Mouse (Mus musculus) MEL-GATA-1-ER (cell line): Measurements from ENCODE around the gene Tmem220.

Experiments used
- DNase-seq: peaks from one replicate; pipeline ENCODE4 v3.0.0-alpha.2; 2012; ENCODE audit warnings: low read depth; ENCODE audit errors: extremely low read depth

The Tmem220 gene

DNA sequence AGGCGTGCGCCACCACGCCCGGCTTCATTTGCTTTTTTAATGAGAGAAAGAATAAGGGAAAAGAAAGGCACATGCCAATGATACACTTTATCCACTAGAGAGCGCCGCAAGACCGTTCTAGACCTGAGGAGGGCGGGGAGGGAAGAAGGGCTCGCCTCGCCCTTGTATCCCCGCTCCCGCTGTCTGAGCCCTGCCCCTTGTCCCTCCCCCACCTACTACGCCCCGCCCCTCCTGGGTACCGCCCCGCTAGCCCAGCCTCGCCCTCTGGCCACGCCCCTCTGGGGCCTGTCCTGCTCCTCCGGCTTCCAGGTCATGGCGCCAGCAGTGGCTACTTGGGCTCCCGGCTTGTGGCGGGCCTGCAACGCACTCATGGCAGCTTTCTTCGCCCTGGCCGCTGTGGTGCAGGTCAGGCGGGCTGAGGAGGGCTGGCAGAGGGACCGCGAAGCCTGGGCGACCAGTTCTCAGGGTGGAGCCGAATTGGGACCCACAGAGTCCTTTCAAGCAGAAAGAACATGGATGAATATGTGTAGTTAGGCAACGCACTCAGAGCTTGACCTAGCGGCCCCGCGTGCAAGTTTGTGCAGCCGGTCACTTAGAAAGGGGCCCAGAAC, at the start of gene Tmem220:
TSS of gene Tmem220 (plus strand) at position 288 of the 611 bp plus-strand sequence.
- DNase-seq = peak; percentile 80

DNA sequence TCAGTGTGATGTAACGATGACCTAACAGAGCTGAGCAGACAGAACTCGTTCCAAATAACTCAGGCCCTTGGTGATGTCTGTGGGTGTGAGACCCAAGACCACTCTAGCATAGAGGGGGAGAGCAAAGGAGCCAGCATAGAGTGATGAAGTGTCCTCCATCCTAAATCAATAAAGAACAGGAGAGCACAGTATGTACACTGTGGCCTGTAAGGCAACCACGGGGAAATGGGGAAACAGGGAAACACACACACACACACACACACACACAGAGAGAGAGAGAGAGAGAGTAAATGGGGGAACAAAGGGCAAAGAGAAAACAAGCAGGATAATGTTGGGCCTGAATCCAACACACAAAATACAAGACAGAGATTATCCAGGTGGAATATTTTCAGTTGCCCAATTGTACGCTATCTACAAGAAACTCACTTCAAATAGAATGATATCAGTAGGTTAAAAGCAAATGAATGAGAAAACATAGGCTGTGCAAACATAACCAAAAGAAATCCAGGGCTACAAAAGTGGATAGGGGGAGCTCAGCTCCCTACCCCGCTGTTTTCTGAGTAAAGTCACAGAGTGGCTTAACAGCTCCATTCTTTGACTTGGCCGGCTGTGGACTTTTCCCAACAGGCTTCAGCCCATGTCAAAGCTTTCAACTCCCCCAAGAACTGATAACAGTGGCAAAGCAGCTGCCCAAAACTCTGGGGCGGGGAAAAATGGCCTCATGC, 49.2 kb upstream of the Tmem220 start:
- DNase-seq = no peak

DNA sequence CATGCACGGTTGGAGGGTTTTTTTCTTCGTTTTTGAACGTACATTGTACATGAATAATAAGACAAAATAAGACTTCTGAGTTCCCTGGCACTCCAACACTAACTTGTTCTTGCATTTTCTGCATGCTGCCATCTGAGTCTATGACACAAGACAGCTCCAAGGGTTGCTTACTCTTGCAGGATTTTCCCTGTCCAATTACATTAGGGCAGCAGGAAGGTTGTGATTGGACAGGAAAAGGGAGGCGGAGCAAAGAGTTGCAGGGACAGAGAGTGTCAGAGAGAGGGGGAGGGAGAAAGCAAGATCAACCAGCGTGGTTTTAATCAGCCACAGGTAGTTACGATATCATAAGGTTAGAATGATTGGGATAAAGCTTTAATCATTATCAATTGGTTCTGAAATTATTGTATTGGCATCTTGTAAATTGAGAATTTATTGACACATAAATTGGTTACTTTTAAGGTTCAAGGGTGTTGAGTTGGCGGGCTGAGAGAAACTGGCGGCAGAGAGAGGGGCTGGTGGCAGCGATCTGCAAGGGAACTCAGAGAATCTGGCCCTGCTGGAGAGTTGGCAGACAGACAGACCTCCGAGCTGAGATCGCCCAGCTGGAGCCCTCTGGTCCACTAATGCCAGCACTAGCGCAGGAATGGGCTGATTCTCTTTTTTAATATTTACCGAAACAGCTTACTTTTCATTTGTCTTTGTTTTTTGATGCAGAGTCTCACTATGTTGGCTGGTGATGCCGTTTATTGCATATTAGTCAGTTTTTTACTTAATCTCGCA, 43.4 kb upstream of the Tmem220 start:
- no peak for DNase-seq

DNA sequence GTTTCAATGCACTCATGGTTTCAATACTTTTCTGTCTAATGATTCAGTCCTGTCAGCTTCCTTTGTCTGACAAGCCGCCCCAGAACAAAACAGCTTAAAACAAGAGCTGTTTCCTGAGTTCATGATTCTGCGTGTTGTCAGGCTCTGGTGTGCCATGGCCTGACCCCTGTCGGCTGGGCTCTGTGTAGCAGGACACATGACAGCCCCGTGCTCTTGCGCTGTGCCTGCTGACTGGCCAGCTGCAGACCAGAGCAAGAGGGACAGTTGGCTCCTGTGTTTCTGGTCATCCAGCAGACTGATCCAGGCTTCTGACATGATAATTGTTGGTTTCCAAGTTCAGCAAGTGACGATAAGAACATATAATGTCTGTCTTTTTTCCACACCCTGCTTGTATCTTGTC, 42.2 kb upstream of the Tmem220 start:
- DNase-seq = no peak

DNA sequence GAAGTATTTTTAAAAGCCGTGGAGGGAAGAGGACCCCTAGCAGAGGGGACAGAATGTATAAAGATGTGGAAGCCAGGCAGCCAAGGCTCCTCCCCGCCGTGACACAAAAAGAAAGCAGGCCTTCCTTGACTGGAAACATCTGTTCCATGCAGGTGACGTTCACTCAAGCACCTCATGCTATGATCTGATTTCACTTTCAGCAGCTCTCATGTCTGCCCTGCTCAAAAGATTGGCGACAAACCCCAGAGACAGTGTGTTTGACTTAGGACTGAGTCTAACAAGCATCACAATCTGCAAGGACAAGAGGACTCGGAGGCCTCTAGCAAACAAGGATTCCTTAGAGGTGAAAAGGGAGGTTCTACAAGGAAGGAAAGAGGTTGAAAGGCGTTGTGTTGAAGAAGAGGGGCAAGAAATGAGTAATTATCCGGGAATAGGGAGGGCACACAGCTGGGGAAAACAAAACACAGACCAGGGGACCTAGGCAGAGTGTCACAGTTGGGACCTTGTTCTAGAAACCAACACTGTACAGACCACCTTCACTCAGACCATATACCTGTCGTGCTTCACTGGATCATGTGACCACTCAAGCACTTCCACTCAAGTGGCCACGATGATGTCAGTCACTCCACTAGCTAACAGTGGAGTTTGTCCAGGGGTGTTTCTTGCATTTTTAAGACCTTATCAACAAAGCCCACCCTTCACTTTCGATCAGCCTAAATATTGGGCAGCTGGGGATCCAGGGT, 41.4 kb upstream of the Tmem220 start:
- no peak for DNase-seq

DNA sequence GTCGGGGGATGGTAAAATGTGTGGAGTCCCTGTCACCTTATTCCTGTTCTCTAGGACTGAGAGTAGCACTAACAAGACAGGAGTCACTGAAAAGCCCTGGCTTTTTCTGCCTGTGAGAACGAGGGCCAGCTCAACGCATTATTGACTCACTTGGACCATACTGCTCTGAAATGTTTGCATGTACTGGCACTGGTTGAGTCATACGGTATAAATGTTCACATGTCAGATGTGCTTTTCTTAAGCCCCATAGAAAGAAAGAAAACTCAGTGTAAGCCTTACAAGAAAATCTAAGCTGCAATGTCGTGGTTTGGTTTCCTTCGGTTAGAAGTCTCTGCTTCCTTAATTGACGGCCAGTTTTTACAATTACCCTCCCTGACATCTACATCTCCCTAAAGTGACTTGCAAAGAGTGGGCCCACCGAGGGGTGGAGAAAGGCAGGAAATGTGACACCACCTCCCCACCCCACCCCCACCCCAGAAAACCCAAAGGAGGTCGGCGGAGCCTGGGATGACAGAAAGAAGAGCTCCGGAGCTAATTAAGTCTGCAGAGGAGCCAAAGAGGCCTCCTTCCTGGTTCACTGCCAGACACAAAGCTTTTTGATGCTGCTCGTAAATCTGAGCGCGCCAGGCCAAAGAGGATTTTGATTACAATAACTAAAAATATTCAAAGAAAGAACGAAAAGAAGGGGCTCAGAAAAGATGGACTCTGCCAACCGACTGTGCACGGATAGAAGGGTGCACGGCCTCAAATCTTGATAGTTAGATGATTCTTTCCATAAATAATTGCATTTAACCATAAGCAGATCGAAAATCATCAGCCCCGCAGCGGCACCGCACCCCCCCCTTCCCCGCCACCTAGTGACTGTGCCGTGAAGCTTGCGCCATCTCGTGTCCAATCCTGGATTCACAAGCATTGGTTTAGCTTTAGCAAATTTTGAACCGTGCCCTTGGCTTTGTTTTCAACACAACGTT, 40.5 kb upstream of the Tmem220 start:
- DNase-seq = peak; percentile 59

DNA sequence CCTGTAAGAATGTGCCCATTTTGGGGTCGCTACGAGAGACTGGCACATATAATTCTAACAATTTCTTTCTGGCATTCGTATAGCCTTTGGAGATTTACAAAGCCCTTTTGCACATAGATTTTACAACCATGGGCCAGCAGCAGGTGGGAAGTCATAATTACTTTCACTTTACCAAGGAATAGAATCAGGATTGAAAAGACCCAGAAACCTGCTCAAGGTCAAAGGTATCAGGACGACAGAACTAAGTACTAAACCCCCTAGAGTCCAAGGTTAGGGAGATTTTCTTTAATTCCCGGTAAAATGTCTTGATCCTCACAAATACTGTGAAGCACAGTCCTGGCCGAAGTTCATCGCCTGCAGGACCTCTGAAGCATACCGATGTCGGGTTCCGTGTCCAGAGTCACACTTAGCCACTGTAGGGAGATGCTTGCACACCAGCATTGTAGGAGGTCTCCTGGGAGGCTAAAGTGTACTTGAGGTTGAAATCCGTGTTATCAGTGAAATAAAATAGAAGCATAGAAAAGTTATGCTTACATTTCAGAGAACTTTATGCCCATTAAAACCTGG, 39.7 kb upstream of the Tmem220 start:
- no peak for DNase-seq

DNA sequence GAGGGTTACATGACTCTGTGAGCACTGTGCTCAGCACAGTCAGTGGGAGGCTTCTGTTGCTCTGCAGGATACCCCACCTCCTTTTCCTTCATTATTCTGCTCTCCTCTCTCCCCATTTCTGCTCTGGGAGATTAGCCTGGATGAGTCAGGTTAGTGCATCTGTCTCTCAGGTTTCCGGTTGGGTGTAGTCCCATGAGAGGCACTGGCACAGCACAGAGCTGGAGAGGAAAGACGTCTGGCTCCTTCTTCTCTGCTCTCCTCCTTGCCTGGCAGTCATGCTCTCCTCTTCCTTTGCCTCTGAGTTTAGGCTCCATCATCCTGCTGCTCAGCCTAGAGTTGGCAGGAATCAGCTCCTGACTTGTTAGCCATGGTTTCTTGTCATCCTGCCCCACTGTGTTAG, 32.8 kb upstream of the Tmem220 start:
- DNase-seq = no peak

DNA sequence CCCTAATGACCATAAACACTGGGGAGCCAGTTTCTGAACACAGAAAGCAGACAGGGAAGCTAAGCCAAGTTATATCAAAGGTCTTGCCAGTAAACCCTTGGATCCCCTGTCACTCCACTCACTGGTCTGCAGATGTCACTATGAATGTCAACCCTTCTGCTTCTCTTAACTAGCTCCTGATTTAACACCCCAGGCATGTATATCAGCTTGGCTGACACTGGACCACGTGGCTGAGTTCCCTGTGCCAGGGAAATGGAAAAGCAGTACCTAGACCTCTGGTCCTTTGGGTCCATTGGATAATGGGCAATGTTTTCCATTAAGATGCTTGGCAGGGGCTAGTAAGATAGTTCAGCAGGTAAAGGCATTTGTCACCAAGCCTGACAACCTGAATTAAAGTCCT, 31.3 kb upstream of the Tmem220 start:
- no peak for DNase-seq

DNA sequence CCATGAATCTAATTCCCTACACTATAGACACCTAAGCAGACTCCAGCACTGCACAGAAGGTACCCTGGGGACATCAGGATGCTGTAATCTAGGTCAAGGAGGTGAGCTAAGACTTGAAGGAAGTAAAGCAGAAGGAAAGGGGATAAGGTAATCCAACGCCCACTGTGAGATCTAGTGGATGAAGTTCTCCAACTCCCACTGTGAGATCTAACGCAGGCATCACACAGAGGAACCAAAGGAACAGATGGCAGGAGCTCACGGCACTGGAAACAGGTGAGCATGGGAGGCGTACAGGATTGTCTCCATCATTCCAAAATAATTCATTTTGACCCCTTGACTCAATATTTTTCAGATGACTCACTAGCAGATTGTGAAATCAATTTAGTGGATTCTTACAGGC, 28.5 kb upstream of the Tmem220 start:
- no peak for DNase-seq

DNA sequence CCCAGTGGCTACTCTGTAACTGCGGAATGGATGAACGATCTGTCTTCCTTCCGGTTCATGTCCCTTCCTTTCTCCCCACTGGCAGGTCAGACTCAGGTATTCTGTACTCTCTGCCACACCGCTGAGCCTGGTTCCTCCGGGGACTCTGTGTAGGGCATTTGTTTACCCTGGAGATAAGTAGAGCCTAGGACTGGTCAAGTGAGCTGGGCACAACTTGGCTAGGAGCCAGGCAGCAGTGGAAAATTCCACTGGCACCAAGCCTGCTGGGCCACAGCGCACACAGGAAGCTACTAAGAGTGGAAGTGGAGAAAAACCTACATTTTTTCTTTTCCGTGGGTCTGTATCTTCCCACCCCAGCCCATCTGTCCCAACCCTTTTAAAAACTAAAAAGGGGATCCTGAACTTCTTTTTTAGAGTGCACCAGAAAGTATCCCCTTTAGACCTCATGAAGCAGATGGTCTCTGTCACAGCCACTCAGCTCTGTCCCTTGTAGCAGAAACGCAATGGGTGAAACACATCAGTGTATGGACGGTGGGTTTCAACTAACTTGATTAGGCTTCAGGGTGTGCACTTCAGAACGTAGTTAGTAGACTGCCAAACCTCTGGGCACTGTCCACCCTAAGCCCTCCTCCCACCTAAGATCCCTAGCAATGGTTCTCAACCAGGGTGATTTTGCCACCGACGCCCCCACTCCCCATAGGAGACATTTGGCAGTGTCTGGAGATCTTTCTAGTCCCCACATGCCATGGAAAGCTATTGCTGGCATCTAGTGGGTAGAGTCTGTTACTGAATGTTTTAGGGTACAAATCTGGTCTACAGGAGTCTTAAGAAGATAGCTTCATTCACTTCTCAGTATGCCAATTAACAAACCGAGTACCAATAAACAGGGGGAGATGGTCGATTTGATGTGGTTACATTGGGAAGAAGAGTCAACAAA, 26.2 kb upstream of the Tmem220 start:
- DNase-seq = no peak

DNA sequence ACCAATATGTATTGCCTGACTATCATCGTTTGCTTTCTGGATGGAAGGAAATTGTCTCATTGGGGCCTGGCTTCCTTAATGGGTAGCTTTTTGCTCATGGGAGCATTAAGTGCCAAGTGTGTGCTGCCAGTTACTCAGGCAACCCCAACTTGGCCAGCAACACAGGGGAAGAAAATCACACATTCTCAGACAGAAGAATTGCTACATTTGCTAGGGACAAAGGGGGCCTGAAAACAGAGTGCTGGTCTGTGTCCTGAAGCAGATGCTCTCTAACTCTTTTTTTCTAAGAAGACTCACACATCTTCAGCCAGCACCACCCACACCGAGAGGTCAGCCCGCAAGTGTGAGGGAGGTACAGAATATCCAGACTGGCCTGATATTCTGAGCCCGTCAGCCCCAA, 24.3 kb upstream of the Tmem220 start:
- DNase-seq = no peak

DNA sequence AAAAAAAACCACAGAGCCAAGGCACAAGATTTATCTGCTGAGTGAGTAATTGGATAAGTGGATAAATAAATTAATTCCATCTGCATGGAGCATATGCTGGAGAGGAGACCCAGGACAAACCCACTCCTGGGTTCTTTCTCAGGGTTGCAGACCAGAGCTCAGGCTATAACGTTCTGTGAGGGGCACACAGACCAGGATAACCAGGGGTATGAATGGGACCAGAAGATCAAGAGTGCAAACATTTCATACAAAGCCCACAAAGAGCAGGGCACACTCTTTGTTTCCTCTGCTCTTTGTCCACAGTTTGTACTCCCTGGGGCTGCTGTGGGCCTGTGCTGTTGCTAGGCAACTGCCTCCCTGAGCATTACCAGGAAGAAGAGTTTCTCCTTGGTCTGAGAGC, 23.2 kb upstream of the Tmem220 start:
- DNase-seq = no peak

DNA sequence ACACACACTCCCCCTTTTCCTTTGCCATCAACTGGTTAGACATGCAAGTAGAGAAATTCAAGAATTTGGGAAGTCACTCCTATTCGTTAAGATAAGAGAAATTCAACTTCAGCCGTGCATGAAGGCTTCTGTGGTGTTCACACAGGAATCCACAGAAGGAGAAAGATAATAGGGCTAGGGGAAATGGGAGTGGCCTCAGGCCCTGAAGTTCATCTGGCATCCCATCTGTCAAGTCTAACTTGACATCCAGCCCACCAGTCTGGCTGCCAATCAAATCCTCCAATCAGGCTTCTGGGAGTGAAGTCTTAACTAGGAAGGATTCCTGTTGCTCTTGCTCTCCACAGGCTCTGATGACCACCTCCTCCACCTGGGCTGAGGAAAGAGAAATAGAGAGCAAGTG, 22.0 kb upstream of the Tmem220 start:
- DNase-seq = peak; percentile 75

DNA sequence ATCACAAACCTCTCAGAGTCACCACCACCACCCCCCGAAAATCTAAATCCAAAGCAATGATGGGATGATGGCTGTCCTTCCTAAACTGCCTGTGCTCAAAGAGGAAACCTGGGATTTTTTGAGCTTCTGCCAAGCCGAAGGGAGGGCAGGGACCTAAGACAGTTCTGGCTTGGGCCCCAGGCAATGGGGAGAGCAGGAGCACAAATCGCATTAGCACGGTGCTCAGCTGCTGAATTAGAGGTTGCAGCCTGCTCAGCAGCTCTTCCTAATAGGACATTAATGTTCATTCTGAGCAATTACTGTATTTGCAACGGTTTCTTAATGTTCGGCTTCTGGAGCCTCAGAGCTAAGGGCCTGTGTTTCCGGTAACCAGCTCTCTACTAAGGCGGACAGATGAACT, 17.0 kb upstream of the Tmem220 start:
- DNase-seq = no peak

DNA sequence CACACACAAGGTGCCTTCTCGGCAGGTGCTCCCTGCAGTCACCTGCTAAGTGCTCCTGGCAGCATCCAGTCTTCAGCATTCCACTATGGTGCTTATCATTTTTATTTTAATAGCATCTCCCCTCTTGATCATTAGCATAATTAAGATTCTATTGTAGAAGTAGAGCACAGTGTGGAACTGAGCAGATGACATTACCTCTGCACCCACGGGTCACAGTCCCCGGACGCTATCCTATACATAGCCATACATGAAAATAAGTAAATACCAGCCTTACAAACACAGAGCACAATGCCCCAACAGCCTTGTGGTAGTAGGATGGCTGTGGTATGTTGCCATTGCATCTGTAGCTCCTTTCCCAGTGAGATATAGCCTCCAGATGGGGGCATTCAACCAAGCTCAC, 16.4 kb upstream of the Tmem220 start:
- no peak for DNase-seq

DNA sequence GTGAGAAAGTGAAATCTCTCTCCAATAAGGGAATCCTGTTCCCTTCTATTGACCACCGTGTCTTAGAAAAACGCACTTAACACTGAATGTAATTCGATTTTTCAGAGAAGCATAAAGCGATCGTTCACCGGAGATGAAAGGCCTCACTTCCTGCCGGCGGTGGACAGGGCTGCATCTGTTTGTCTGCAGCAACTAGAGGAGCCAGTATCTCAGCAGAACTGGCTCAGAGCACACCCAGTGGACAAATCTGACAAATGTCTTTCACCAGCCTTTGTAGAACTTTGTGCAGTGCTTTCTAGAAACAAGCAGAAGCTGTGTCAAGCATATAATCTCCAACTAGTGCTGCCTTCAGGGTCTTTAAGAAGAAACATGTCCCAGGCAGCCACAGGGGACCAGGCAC, 14.5 kb upstream of the Tmem220 start:
- no peak for DNase-seq

DNA sequence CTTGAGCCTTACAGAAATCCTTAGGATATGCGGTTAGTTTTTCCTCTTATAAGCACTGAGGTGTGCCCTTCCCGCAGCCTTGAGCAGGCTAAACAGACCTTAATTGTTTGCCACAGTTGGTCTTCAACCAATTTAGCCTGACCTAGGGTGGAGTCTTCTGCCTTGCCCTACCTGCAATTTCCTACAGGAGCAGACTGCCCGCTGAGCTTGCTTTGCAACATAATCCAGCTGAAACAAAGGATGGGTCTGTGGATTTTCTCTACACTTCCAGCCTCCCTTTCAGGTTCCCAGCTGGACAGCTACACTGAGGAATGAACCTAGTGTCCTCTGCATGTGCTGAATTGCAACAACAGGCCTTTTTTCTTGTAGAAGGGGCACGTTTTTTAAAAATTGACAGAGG, 13.3 kb upstream of the Tmem220 start:
- DNase-seq = no peak
